Mouse (Mus musculus) lung, embryonic 14.5 days (tissue): ENCODE measurements at regions not wholly inside any gene's neighbourhood (a gene's known extent, or its start where the extent isn't known, plus 50 kb on each side); places are given as distances from the start of the nearest gene placed in this dataset.

Experiments used
- ATAC-seq: fragments of 200-750 bp; cut with Nextera tagmentation; 2 replicates; pipeline ENCODE4 v1.8.0; 2017; ENCODE audit warnings: mild to moderate bottlenecking, moderate TSS enrichment, moderate library complexity; ENCODE audit not compliant: insufficient read depth
- DNase-seq: peaks from one replicate; pipeline ENCODE4 v3.0.0-alpha.2; 2015
- H3K27ac ChIP-seq: fragments of 300-500 bp; sonication (generic); 2 replicates; pipeline ENCODE4 v1.5.1; 2014; ENCODE audit warnings: low read depth, mild to moderate bottlenecking, moderate library complexity
- H3K27me3 ChIP-seq: fragments of 300-500 bp; sonication (generic); 2 replicates; pipeline ENCODE4 v1.6.1; 2014; ENCODE audit warnings: low read length, control low read depth; ENCODE audit not compliant: insufficient read depth
- H3K36me3 ChIP-seq: fragments of 300-500 bp; sonication (generic); 2 replicates; pipeline ENCODE4 v1.6.1; 2014; ENCODE audit warnings: control low read depth; ENCODE audit not compliant: insufficient read depth
- H3K4me1 ChIP-seq: fragments of 300-500 bp; sonication (generic); 2 replicates; pipeline ENCODE4 v1.6.1; 2014; ENCODE audit warnings: antibody characterized with exemption, control low read depth; ENCODE audit not compliant: insufficient read depth
- H3K4me2 ChIP-seq: fragments of 300-500 bp; sonication (generic); 2 replicates; pipeline ENCODE4 v1.6.1; 2014; ENCODE audit warnings: mild to moderate bottlenecking
- H3K4me3 ChIP-seq: fragments of 300-500 bp; sonication (generic); 2 replicates; pipeline ENCODE4 v1.5.1; 2014; ENCODE audit warnings: low read depth, low read length
- H3K9ac ChIP-seq: fragments of 300-500 bp; sonication (generic); 2 replicates; pipeline ENCODE4 v1.6.1; 2014
- H3K9me3 ChIP-seq: fragments of 300-500 bp; sonication (generic); 2 replicates; pipeline ENCODE4 v1.6.1; 2016; ENCODE audit warnings: low read depth, low read length, control low read depth
- CTCF ChIP-seq: IDR thresholded peaks from 2 replicates; pipeline ENCODE4 v1.5.1; 2016; ENCODE audit warnings: antibody characterized with exemption, low read depth
- WGBS: fragments of 180-500 bp; shearing (Covaris S2); extraction: QIAGEN DNeasy Blood & Tissue Kit; methylation state at CpG from one replicate; pipeline ENCODE4 v1.1.7; 2014; 5-methylcytosine and 5-hydroxymethylcytosine counted together

DNA sequence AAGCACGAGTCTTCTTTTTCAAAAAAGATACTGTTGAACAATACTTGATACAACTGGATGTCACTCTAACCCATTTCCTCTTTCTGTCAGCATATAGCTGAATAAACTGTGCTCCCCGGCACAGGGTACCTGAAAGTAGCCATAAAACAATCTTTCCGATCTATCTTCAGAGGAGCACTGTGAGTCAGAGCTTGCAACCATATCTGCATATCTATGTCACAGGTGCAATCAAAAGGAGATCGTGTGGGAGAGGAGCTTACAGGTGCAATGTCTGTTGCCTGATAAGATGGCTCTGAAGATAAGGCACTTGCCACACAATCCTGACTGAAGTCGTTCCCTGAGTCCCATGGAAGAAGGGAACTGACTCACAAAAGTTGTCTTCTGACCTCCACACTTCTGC is 58.5 kb upstream of the Hnrnpa3 start:
- Histone ChIP-seq H3K4me1 (no peaks in the 10 kb centered on the region), H3K9ac (no peak overlapping the region), H3K27me3 (no peaks in the 10 kb centered on the region), H3K4me3 (no peak overlapping the region), H3K9me3 (no peaks in the 10 kb centered on the region), H3K27ac (no peak overlapping the region), H3K4me2 (no peak overlapping the region), H3K36me3 (no peaks in the 10 kb centered on the region)
- no peak for ATAC-seq
- DNase-seq = no peak
- no peak for TF ChIP-seq CTCF
- WGBS = 53% methylated on average over 5 of the region's 5 CpGs

DNA sequence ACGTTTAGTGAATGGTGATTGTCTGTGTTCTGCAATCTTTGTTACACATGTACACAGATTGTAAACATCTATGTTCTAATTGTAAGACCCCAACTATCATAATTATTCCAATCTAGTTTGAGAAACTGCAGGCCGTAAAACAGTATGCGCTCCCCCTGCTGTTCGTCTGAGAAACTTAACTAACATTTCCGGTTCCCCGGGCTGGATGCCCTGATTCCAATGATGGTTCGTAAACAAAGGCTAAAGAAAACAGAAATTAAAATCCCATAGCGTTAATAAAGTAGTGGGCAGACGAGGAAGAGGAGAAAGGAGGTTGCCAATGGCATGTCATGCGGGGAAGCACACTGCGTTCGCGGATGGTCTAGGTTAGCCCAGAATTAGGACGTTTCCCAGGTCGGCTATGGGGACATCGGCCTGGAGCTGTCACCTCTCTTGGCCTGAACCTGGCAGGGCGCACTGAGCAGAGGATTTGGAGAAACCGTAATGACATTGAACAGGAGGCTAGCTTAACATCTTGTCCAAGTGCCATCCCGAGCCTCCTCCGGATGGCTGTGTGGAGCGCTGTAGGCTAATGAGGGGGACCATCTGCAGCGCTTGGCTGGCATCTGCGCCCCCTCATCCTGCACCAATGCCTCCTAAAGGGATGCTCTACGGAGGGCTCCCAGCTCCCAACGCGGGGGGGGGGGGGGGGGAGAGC is 55.7 kb upstream of the Hnrnpa3 start:
- Histone ChIP-seq H3K4me2 (peak overlapping the region; percentile 68), H3K4me3 (peak overlapping the region; percentile 34), H3K9ac (peak overlapping the region; percentile 41), H3K9me3 (no peaks in the 10 kb centered on the region), H3K27me3 (no peaks in the 10 kb centered on the region), H3K4me1 (no peaks in the 10 kb centered on the region), H3K36me3 (no peaks in the 10 kb centered on the region), H3K27ac (no peak overlapping the region)
- peak; percentile 69 for TF ChIP-seq CTCF
- DNase-seq (peak; percentile 84), ATAC-seq (peak; percentile 46; the same call in 1 of the 2 replicates)
- 12% methylated on average over 26 of the region's 26 CpGs for whole genome bisulfite sequencing

DNA sequence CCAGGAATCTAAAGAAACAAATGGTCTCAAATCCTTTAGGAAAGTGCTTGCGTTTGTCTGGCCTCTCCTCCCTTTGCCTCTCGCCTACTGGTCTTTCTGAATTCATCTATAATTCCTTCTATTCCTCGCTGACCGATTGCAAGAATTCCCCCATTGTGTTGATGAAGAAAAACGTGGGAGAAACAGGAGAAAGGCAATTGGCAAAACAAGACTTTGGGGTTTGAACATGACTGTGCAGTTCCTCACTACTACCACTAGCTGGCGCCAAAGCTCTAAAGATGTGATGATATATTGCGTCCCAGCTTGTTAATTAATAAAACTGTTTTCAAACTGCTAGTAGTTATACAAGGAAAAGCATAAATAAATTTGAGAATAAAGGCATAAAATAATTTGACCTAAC is 53.4 kb upstream of the Hnrnpa3 start:
- H3K4me1 ChIP-seq = no peaks in the 10 kb centered on the region
- TF ChIP-seq CTCF = peak; percentile 100
- no peak overlapping the region for H3K27ac ChIP-seq
- 3% methylated on average over 7 of the region's 7 CpGs for WGBS
- no peaks in the 10 kb centered on the region for H3K9me3 ChIP-seq
- ATAC-seq (no peak), DNase-seq (peak; percentile 91)
- H3K4me3 ChIP-seq = no peak overlapping the region
- H3K9ac ChIP-seq = peak overlapping the region; percentile 25; the same call in 1 of the 2 replicates
- H3K27me3 ChIP-seq = no peaks in the 10 kb centered on the region
- peak overlapping the region; percentile 23; the same call in 1 of the 2 replicates for H3K4me2 ChIP-seq
- no peaks in the 10 kb centered on the region for H3K36me3 ChIP-seq

DNA sequence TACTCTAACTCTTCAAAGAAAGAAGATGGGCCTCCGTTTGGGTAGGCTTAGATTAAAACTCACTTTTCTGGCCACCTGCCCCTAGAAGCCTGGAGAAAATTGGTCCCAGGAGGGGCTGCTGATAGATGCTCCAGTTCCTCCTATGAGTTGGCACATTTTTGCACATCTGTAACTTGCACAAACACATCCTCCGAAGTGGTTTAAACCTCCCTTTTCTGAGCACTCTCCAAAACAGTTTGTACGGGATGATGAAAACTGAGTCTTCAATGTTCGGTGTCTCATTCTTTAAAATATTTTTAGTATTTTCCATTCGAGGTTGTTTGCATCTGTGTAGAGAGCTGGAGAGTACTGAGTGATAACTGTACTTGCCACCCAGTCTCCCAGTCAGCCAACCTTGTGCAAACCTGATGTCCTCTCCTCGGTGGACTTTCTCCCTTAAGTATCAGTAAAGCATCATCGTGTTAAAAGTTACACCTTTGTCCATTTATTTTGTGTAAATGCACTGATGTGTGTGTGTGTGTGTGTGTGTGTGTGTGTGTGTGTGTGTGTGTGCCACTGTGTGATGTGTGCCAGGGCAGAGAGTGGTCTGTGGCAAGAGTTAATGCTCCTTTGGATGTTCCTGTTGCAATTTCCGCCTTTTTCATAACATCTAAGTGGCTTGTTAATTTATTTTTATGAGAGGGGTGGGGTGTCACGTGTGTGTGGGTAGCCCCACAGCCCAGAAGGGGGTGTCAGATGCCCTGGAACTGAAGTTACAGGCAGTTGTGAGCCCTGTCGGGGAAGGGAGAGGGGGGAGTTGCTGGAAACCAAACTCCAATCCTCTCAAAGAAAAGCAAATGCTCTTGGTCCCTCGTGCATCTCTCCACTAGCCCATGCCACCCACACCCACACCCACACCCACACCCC is 51.8 kb upstream of the Hnrnpa3 start:
- WGBS = 52% methylated on average over 11 of the region's 11 CpGs

DNA sequence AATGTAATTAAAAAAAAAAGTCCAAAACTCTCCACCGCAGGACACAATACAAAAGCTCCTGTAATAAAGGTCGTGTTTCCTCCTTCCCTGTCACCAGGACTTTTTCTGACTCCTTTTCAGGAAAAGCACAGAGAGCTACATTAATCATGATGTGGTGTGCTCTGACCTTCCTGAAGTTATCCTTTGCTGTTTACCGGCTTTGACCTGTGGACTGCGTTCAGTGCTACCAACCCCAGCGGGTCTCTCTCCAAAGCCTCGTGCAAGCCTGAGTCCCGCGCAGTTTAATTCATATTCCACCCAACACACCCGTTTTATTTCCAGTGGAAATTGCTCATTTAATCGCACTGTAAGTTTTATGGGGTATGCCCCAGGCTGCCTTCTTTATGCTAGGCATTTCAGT is 51.1 kb upstream of the Hnrnpa3 start:
- Histone ChIP-seq H3K4me2 (no peak overlapping the region), H3K4me1 (peaks cover 2% of the 10 kb centered on the region; the same call in 1 of the 2 replicates), H3K27ac (no peak overlapping the region), H3K4me3 (no peak overlapping the region), H3K9ac (no peak overlapping the region), H3K9me3 (no peaks in the 10 kb centered on the region), H3K36me3 (no peaks in the 10 kb centered on the region), H3K27me3 (no peaks in the 10 kb centered on the region)
- DNase-seq (no peak), ATAC-seq (no peak)
- 55% methylated on average over 10 of the region's 10 CpGs for WGBS
- no peak for TF ChIP-seq CTCF

More for the DNA sequence above, 51.8 kb upstream of the Hnrnpa3 start:
- H3K27me3 ChIP-seq = no peaks in the 10 kb centered on the region
- TF ChIP-seq CTCF = no peak
- H3K36me3 ChIP-seq = no peaks in the 10 kb centered on the region
- no peak overlapping the region for H3K27ac ChIP-seq
- H3K9me3 ChIP-seq = no peaks in the 10 kb centered on the region
- DNase-seq (no peak), ATAC-seq (no peak)
- H3K4me2 ChIP-seq = no peak overlapping the region
- H3K4me1 ChIP-seq = no peaks in the 10 kb centered on the region
- no peak overlapping the region for H3K9ac ChIP-seq
- no peak overlapping the region for H3K4me3 ChIP-seq

DNA sequence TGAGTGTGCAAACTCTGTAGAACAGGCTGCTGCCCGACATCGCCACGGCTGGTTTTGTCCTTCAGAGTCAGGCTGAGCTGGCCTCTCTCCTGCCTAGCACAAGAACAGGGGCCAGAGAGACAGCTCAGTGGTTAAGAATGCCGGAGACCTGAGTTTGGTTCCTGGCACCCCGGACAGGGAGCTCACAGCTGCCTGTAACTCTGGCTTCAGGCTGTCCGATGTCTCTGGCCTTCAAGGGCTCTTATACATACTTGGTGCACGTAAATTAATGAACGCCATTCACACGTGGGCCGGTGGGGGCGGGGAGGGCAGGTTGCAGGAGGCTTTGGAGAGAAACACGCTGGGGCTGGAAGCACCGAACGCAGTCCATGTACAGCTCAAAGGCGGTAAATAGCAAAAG is 50.6 kb upstream of the Hnrnpa3 start:
- H3K36me3 ChIP-seq = no peaks in the 10 kb centered on the region
- TF ChIP-seq CTCF = no peak
- DNase-seq = no peak
- H3K4me1 ChIP-seq = peaks cover 6% of the 10 kb centered on the region; the same call in 1 of the 2 replicates
- 0 out of 2 replicates have a peak overlapping the region, but pooled peaks have one; percentile 56 for H3K4me2 ChIP-seq
- H3K27me3 ChIP-seq = no peaks in the 10 kb centered on the region
- no peak overlapping the region for H3K27ac ChIP-seq
- no peak overlapping the region for H3K4me3 ChIP-seq
- 43% methylated on average over 15 of the region's 15 CpGs for WGBS
- no peaks in the 10 kb centered on the region for H3K9me3 ChIP-seq
- H3K9ac ChIP-seq = no peak overlapping the region
- no peak for ATAC-seq
